Mouse (Mus musculus): Measurements from ENCODE around the gene Gmfb. TPM values are rescaled to one million over a fixed set of nuclear protein-coding genes. Genes with fewer than 3 reads are reported as not detected.

The Gmfb gene
- total RNA-seq, 2 experiments from 2014 or later = 19.0 to 19.3 TPM

GRCm38 (mm10) chr14:46759970-46760354, 62.1 kb downstream of the Gmfb start:
- peak; percentile 9 for ATAC-seq (replicated peaks; ENCODE audit: low FRiP score, poor library complexity, severe bottlenecking)

Other genes starting within 250 kb of the Gmfb start
- gene Cdkn3, start 61.7 kb downstream of the Gmfb start, total RNA-seq (2015; ENCODE audit: low replicate concordance) = 166 and 177 TPM in 2 replicates
- gene Cdkn3, start 61.7 kb downstream of the Gmfb start, total RNA-seq (2017; ENCODE audit: low replicate concordance) = 251 and 256 TPM in 2 replicates
- 64.9 and 83.0 TPM in 2 replicates for gene Cnih1, start 33.8 kb downstream of the Gmfb start, total RNA-seq (2015; ENCODE audit: low replicate concordance)
- gene Cnih1, start 33.8 kb downstream of the Gmfb start, total RNA-seq (2017; ENCODE audit: low replicate concordance) = 31.4 and 51.3 TPM in 2 replicates
- gene Cgrrf1, start 9.9 kb upstream of the Gmfb start, total RNA-seq (2015; ENCODE audit: low replicate concordance) = 47.4 and 49.4 TPM in 2 replicates
- gene Cgrrf1, start 9.9 kb upstream of the Gmfb start, total RNA-seq (2017; ENCODE audit: low replicate concordance) = 51.3 and 56.2 TPM in 2 replicates
- 2.9 and 3.8 TPM in 2 replicates for gene Samd4, start 60.6 kb upstream of the Gmfb start, total RNA-seq (2015; ENCODE audit: low replicate concordance)
- gene Samd4, start 60.6 kb upstream of the Gmfb start, total RNA-seq (2017; ENCODE audit: low replicate concordance) = 0.45 and 2.2 TPM in 2 replicates

All from erythroid progenitor cell, adult 5-6 weeks (primary cell).